Mouse (Mus musculus): Measurements from ENCODE around the gene Ltbp4. TPM values are rescaled to one million over a fixed set of nuclear protein-coding genes. Genes with fewer than 3 reads are reported as not detected.

Gene Ltbp4
- total RNA-seq, 4 experiments from 2014 or later: 33.6 to 50.3 (median 43.1) TPM

- DNase-seq (ENCODE audit: low spot score in 2 of 2): peak; percentile 81 to 90
Measured at GRCm38 (mm10) chr7:27328648-27329047, 8.8 kb downstream of the Ltbp4 start.

- no peak for DNase-seq (ENCODE audit: low spot score in 2 of 2)
Measured at GRCm38 (mm10) chr7:27328161-27328560, 9.3 kb downstream of the Ltbp4 start.

GRCm38 (mm10) chr7:27327500-27327899 lies 10.0 kb downstream of the Ltbp4 start:
- DNase-seq (ENCODE audit: low spot score in 2 of 2): no peak

- peak; percentile 37 to 61 for DNase-seq (ENCODE audit: low spot score in 2 of 2)
Measured at GRCm38 (mm10) chr7:27326101-27326880, 11.2 kb downstream of the Ltbp4 start.

- DNase-seq (ENCODE audit: low spot score in 2 of 2): peak; percentile 74 to 83
Measured at GRCm38 (mm10) chr7:27325697-27326096, 11.8 kb downstream of the Ltbp4 start.

- DNase-seq (ENCODE audit: low spot score in 2 of 2): no peak
Measured at GRCm38 (mm10) chr7:27324928-27325327, 12.6 kb downstream of the Ltbp4 start.

GRCm38 (mm10) chr7:27324161-27324560 lies 13.3 kb downstream of the Ltbp4 start:
- DNase-seq (ENCODE audit: low spot score in 2 of 2): no peak

GRCm38 (mm10) chr7:27323001-27323400 lies 14.5 kb downstream of the Ltbp4 start:
- DNase-seq (ENCODE audit: low spot score in 2 of 2): no peak

GRCm38 (mm10) chr7:27322291-27322690 lies 15.2 kb downstream of the Ltbp4 start:
- no peak for DNase-seq (ENCODE audit: low spot score in 2 of 2)

- no peak for DNase-seq (ENCODE audit: low spot score in 2 of 2)
Measured at GRCm38 (mm10) chr7:27319411-27319810, 18.1 kb downstream of the Ltbp4 start.

- DNase-seq (ENCODE audit: low spot score in 2 of 2): peak; percentile 82 to 88
Measured at GRCm38 (mm10) chr7:27315958-27316357, 21.5 kb downstream of the Ltbp4 start.

- DNase-seq (ENCODE audit: low spot score in 2 of 2): no peak
Measured at GRCm38 (mm10) chr7:27314393-27314792, 23.1 kb downstream of the Ltbp4 start.

GRCm38 (mm10) chr7:27311651-27312284 lies 25.7 kb downstream of the Ltbp4 start:
- no peak for DNase-seq (ENCODE audit: low spot score in 2 of 2)

- no peak for DNase-seq (ENCODE audit: low spot score in 2 of 2)
Measured at GRCm38 (mm10) chr7:27310996-27311535, 26.4 kb downstream of the Ltbp4 start.

GRCm38 (mm10) chr7:27310306-27310705 lies 27.2 kb downstream of the Ltbp4 start:
- DNase-seq (ENCODE audit: low spot score in 2 of 2): no peak

GRCm38 (mm10) chr7:27309832-27310231 lies 27.7 kb downstream of the Ltbp4 start:
- no peak for DNase-seq (ENCODE audit: low spot score in 2 of 2)

GRCm38 (mm10) chr7:27308821-27309549 lies 28.5 kb downstream of the Ltbp4 start:
- no peak for DNase-seq (ENCODE audit: low spot score in 2 of 2)

- DNase-seq (ENCODE audit: low spot score in 2 of 2): no peak
Measured at GRCm38 (mm10) chr7:27307551-27307950, 29.9 kb downstream of the Ltbp4 start.

- DNase-seq (ENCODE audit: low spot score in 2 of 2): no peak
Measured at GRCm38 (mm10) chr7:27306161-27307160, 31.0 kb downstream of the Ltbp4 start.

GRCm38 (mm10) chr7:27305091-27305730 lies 32.3 kb downstream of the Ltbp4 start:
- no peak for DNase-seq (ENCODE audit: low spot score in 2 of 2)
